Mouse (Mus musculus): ENCODE measurements around the gene Tmc8.

The Tmc8 gene

GRCm38 (mm10) chr11:117781993-117782704, at the start of gene Tmc8, which contains the start of gene Tmc6:
Tmc8 (plus strand) TSS chr11:117782076.
Tmc6 (minus strand) TSS chr11:117782198.
- no peak for DNase-seq

GRCm38 (mm10) chr11:117736037-117736689, 45.7 kb upstream of the Tmc8 start:
- peak; percentile 69 to 77 for DNase-seq

GRCm38 (mm10) chr11:117738123-117738522, 43.8 kb upstream of the Tmc8 start:
- DNase-seq = no peak

- DNase-seq = no peak
Measured at GRCm38 (mm10) chr11:117741128-117741527, 40.7 kb upstream of the Tmc8 start.

GRCm38 (mm10) chr11:117742243-117742642, 39.6 kb upstream of the Tmc8 start:
- DNase-seq = no peak

GRCm38 (mm10) chr11:117742715-117743114, 39.2 kb upstream of the Tmc8 start:
- no peak for DNase-seq

GRCm38 (mm10) chr11:117743454-117744030, 38.3 kb upstream of the Tmc8 start:
- no peak for DNase-seq

GRCm38 (mm10) chr11:117748628-117749027, 33.2 kb upstream of the Tmc8 start:
- DNase-seq = no peak

GRCm38 (mm10) chr11:117749414-117749813, 32.5 kb upstream of the Tmc8 start:
- peak; percentile 47 for DNase-seq

GRCm38 (mm10) chr11:117751544-117751943, 30.3 kb upstream of the Tmc8 start:
- DNase-seq = no peak

GRCm38 (mm10) chr11:117755891-117756290, 26.0 kb upstream of the Tmc8 start:
- no peak for DNase-seq

- DNase-seq = peak; percentile 56 to 63
Measured at GRCm38 (mm10) chr11:117759267-117759666, 22.6 kb upstream of the Tmc8 start.

- DNase-seq = no peak
Measured at GRCm38 (mm10) chr11:117760374-117761119, 21.3 kb upstream of the Tmc8 start.

GRCm38 (mm10) chr11:117761801-117762200, 20.1 kb upstream of the Tmc8 start:
- no peak for DNase-seq

GRCm38 (mm10) chr11:117762246-117762645, 19.6 kb upstream of the Tmc8 start:
- no peak for DNase-seq

- DNase-seq = no peak
Measured at GRCm38 (mm10) chr11:117764319-117764718, 17.6 kb upstream of the Tmc8 start.

GRCm38 (mm10) chr11:117765361-117765760, 16.5 kb upstream of the Tmc8 start:
- no peak for DNase-seq

GRCm38 (mm10) chr11:117766275-117766674, 15.6 kb upstream of the Tmc8 start:
- DNase-seq = no peak

- DNase-seq = no peak
Measured at GRCm38 (mm10) chr11:117768725-117769682, 12.9 kb upstream of the Tmc8 start.

GRCm38 (mm10) chr11:117769683-117770047, 12.2 kb upstream of the Tmc8 start:
- no peak for DNase-seq

GRCm38 (mm10) chr11:117770407-117770806, 11.5 kb upstream of the Tmc8 start:
- DNase-seq = no peak

GRCm38 (mm10) chr11:117772352-117772751, 9.5 kb upstream of the Tmc8 start:
- DNase-seq = no peak

All from cerebellum, adult 18-20 months (tissue).